Mouse (Mus musculus) embryonic facial prominence, embryonic 13.5 days (tissue): ENCODE measurements at regions not wholly inside any gene's neighbourhood (a gene's known extent, or its start where the extent isn't known, plus 50 kb on each side); places are given as distances from the start of the nearest gene placed in this dataset.

ENCODE experiments used
- ATAC-seq: fragments of 200-750 bp; cut with Nextera tagmentation; 2 replicates; pipeline ENCODE4 v1.8.0; 2017; ENCODE audit warnings: low read depth; ENCODE audit not compliant: insufficient number of reproducible peaks, insufficient read depth, low FRiP score, low TSS enrichment
- H3K27ac ChIP-seq: fragments of 300-500 bp; sonication (generic); 2 replicates; pipeline ENCODE4 v1.5.1; 2015; ENCODE audit warnings: moderate library complexity, mild to moderate bottlenecking, inconsistent platforms
- H3K27me3 ChIP-seq: fragments of 300-500 bp; sonication (generic); 2 replicates; pipeline ENCODE4 v1.6.1; 2015; ENCODE audit warnings: mild to moderate bottlenecking, inconsistent platforms
- H3K36me3 ChIP-seq: fragments of 300-500 bp; sonication (generic); 2 replicates; pipeline ENCODE4 v1.6.1; 2015; ENCODE audit warnings: mild to moderate bottlenecking, inconsistent platforms
- H3K4me1 ChIP-seq: fragments of 300-500 bp; sonication (generic); 2 replicates; pipeline ENCODE4 v1.6.1; 2015; ENCODE audit warnings: inconsistent platforms
- H3K4me2 ChIP-seq: fragments of 300-500 bp; sonication (generic); 2 replicates; pipeline ENCODE4 v1.6.1; 2015; ENCODE audit warnings: moderate library complexity, mild to moderate bottlenecking, inconsistent platforms
- H3K4me3 ChIP-seq: fragments of 300-500 bp; sonication (generic); 2 replicates; pipeline ENCODE4 v1.5.1; 2015; ENCODE audit warnings: mild to moderate bottlenecking, inconsistent platforms
- H3K9ac ChIP-seq: fragments of 300-500 bp; sonication (generic); 2 replicates; pipeline ENCODE4 v1.6.1; 2015; ENCODE audit warnings: mild to moderate bottlenecking, inconsistent platforms
- H3K9me3 ChIP-seq: fragments of 300-500 bp; sonication (generic); 2 replicates; pipeline ENCODE4 v1.6.1; 2016; ENCODE audit warnings: inconsistent platforms
- WGBS: fragments of 180-500 bp; shearing (Covaris S2); methylation state at CpG from one replicate; pipeline ENCODE4 v1.1.7; 2015; ENCODE audit warnings: mixed read lengths; 5-methylcytosine and 5-hydroxymethylcytosine counted together

GRCm38 (mm10) chr9:102413631-102414030 is 59.1 kb upstream of the Ephb1 start:
- H3K27ac ChIP-seq: no peak overlapping the region
- no peak for ATAC-seq
- H3K36me3 ChIP-seq: no peaks in the 10 kb centered on the region
- no peaks in the 10 kb centered on the region for H3K27me3 ChIP-seq
- peaks cover 2% of the 10 kb centered on the region; the same call in 1 of the 2 replicates for H3K9me3 ChIP-seq
- H3K4me1 ChIP-seq: no peaks in the 10 kb centered on the region
- H3K4me3 ChIP-seq: no peak overlapping the region
- no peak overlapping the region for H3K4me2 ChIP-seq
- 61% methylated on average over 2 of the region's 2 CpGs for WGBS
- no peak overlapping the region for H3K9ac ChIP-seq

GRCm38 (mm10) chr9:102410666-102411065 is 56.2 kb upstream of the Ephb1 start:
- 93% methylated on average over 10 of the region's 10 CpGs for WGBS

GRCm38 (mm10) chr9:102406017-102406416 is 51.5 kb upstream of the Ephb1 start:
- 29% methylated on average over 8 of the region's 8 CpGs for WGBS
- no peak for ATAC-seq

More at GRCm38 (mm10) chr9:102410666-102411065, 56.2 kb upstream of the Ephb1 start:
- Histone ChIP-seq H3K4me3 (no peak overlapping the region), H3K9ac (no peak overlapping the region), H3K4me2 (no peak overlapping the region), H3K9me3 (no peaks in the 10 kb centered on the region), H3K4me1 (no peaks in the 10 kb centered on the region), H3K27me3 (0 out of 2 replicates have a peak, but pooled peaks cover 5% of the 10 kb centered on the region), H3K36me3 (no peaks in the 10 kb centered on the region), H3K27ac (no peak overlapping the region)
- ATAC-seq: no peak

More at GRCm38 (mm10) chr9:102406017-102406416, 51.5 kb upstream of the Ephb1 start:
- Histone ChIP-seq H3K27ac (no peak overlapping the region), H3K4me1 (no peaks in the 10 kb centered on the region), H3K9ac (no peak overlapping the region), H3K9me3 (no peaks in the 10 kb centered on the region), H3K27me3 (peaks cover 13% of the 10 kb centered on the region), H3K4me2 (no peak overlapping the region), H3K36me3 (no peaks in the 10 kb centered on the region), H3K4me3 (no peak overlapping the region)
